Mouse (Mus musculus): ENCODE data around the gene Lrit2. TPM values are rescaled to one million over a fixed set of nuclear protein-coding genes. Genes with fewer than 3 reads are reported as not detected.

Lrit2 gene
- polyA plus RNA-seq, 2 experiments = not detected

GRCm38 (mm10) chr14:37113922-37114321 lies 46.2 kb downstream of the Lrit2 start, which contains the start of gene 2610528A11Rik:
Gene 2610528A11Rik, minus strand, starts transcription at chr14:37114022.
- Histone ChIP-seq H3K36me3 (replicated peaks; ENCODE audit: control insufficient read depth, insufficient read depth, low read depth) (no peaks in the 10 kb centered on the region), H3K9ac (replicated peaks) (no peak within 1 kb of the TSS), H3K9me3 (ENCODE audit: control insufficient read depth, low read length) (no peaks in the 10 kb centered on the region), H3K27me3 (ENCODE audit: control insufficient read depth, insufficient read depth, low read length) (no peaks in the 10 kb centered on the region), H3K4me2 (ENCODE audit: low read depth) (no peak within 1 kb of the TSS), H3K4me1 (replicated peaks; ENCODE audit: control insufficient read depth in 2 of 2, insufficient read depth in 2 of 2, low read length in 1 of 2) (no peaks in the 10 kb centered on the region), H3K27ac (no peak within 1 kb of the TSS), H3K4me3 (ENCODE audit: insufficient read depth in 1 of 2, low read depth in 2 of 2, low read length in 2 of 2) (no peak within 1 kb of the TSS)
- TF ChIP-seq EP300 (IDR thresholded peaks at IDR 0.05; ENCODE audit: low read depth) (no peak), CTCF (IDR thresholded peaks at IDR 0.05; ENCODE audit: low read depth) (no peak)
- DNase-seq (ENCODE audit: low read depth in 3 of 3, low spot score in 3 of 3) = no peak
- no peak for ATAC-seq (ENCODE audit: insufficient read depth)
- 35% methylated on average over 3 of the region's 3 CpGs for whole genome bisulfite sequencing (ENCODE audit: insufficient replicate concordance)

DNA sequence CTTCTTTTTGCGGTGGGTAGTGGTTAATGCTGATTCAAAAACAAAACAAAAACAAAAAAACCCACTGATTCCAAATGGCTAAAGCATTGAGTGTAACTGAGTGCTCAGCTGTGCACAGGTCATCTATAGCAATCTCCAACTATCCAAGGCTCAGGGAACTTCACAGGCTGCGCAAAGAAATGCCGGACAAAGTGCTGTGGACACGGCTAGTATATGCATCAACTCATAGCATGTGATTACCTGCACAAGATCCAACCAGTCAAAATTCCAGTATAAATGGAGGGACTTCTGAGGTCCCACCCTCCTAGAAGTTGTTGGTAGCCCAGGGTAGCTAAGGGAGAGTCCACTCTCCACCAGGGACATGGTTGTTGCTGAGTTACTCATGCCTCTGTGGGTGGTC lies 51.5 kb downstream of the Lrit2 start:
- WGBS (ENCODE audit: insufficient replicate concordance) = 94% methylated on average over 4 of the region's 4 CpGs

More for the DNA sequence above, 51.5 kb downstream of the Lrit2 start:
- Histone ChIP-seq H3K4me1 (replicated peaks; ENCODE audit: control insufficient read depth in 2 of 2, insufficient read depth in 2 of 2, low read length in 1 of 2) (no peaks in the 10 kb centered on the region), H3K36me3 (replicated peaks; ENCODE audit: control insufficient read depth, insufficient read depth, low read depth) (peaks cover 25% of the 10 kb centered on the region), H3K4me3 (ENCODE audit: insufficient read depth in 1 of 2, low read depth in 2 of 2, low read length in 2 of 2) (no peak overlapping the region), H3K9ac (replicated peaks) (no peak overlapping the region), H3K27me3 (ENCODE audit: control insufficient read depth, insufficient read depth, low read length) (no peaks in the 10 kb centered on the region), H3K4me2 (ENCODE audit: low read depth) (no peak overlapping the region), H3K9me3 (ENCODE audit: control insufficient read depth, low read length) (no peaks in the 10 kb centered on the region), H3K27ac (no peak overlapping the region)
- ATAC-seq (ENCODE audit: insufficient read depth) (no peak), DNase-seq (ENCODE audit: low read depth in 3 of 3, low spot score in 3 of 3) (no peak)
- TF ChIP-seq EP300 (IDR thresholded peaks at IDR 0.05; ENCODE audit: low read depth) (no peak), CTCF (IDR thresholded peaks at IDR 0.05; ENCODE audit: low read depth) (no peak)

Other genes with a start within 250 kb of the Lrit2 start
- 1.5 and 1.6 TPM in 2 replicates for gene Ccser2, start 99.2 kb upstream of the Lrit2 start, polyA plus RNA-seq (2012; rRNA removed)
- gene Ccser2, start 99.2 kb upstream of the Lrit2 start, polyA plus RNA-seq (2014; fragmentation: Nextera tagmentation; extraction: Ambion mirVana) = 4.1 and 5.0 TPM in 2 replicates
- not detected in 2 replicates for gene Rgr, start 19.0 kb upstream of the Lrit2 start, polyA plus RNA-seq (2012; rRNA removed)
- not detected in 2 replicates for gene Rgr, start 19.0 kb upstream of the Lrit2 start, polyA plus RNA-seq (2014; fragmentation: Nextera tagmentation; extraction: Ambion mirVana)
- not detected in 2 replicates for gene Lrit1, start 13.1 kb upstream of the Lrit2 start, polyA plus RNA-seq (2012; rRNA removed)
- not detected in 2 replicates for gene Lrit1, start 13.1 kb upstream of the Lrit2 start, polyA plus RNA-seq (2014; fragmentation: Nextera tagmentation; extraction: Ambion mirVana)
- gene Cdhr1, start 30.4 kb downstream of the Lrit2 start, polyA plus RNA-seq (2012; rRNA removed) = 0.02 TPM in 2 replicates
- not detected in 2 replicates for gene Cdhr1, start 30.4 kb downstream of the Lrit2 start, polyA plus RNA-seq (2014; fragmentation: Nextera tagmentation; extraction: Ambion mirVana)
- 0.35 and 0.54 TPM in 2 replicates for gene 2610528A11Rik, start 46.1 kb downstream of the Lrit2 start, polyA plus RNA-seq (2012; rRNA removed)
- not detected in 2 replicates for gene 2610528A11Rik, start 46.1 kb downstream of the Lrit2 start, polyA plus RNA-seq (2014; fragmentation: Nextera tagmentation; extraction: Ambion mirVana)
- gene Ghitm, start 67.3 kb downstream of the Lrit2 start, polyA plus RNA-seq (2012; rRNA removed) = 64.5 and 88.4 TPM in 2 replicates
- gene Ghitm, start 67.3 kb downstream of the Lrit2 start, polyA plus RNA-seq (2014; fragmentation: Nextera tagmentation; extraction: Ambion mirVana) = 231 and 243 TPM in 2 replicates